Mouse (Mus musculus) bone marrow macrophage, adult 2 months (primary cell): Measurements from ENCODE around the gene Spred1.

Experiments used
- CTCF ChIP-seq: IDR thresholded peaks from 2 replicates; pipeline ENCODE4 v1.5.1; 2012; ENCODE audit warnings: low read depth, mild to moderate bottlenecking, low read length, moderate library complexity
- POLR2A ChIP-seq: IDR thresholded peaks from 2 replicates; pipeline ENCODE4 v1.6.1; 2012; ENCODE audit warnings: mild to moderate bottlenecking, low read depth, low read length, borderline replicate concordance

- no peak for TF ChIP-seq POLR2A
- TF ChIP-seq CTCF = no peak
Observed at GRCm38 (mm10) chr2:117086766-117087457, 34.3 kb upstream of the Spred1 start.
